Mouse (Mus musculus) left cerebral cortex, adult 9 months (tissue): ENCODE measurements around the gene Olfr1263.

Source experiments
- DNase-seq, 2 experiments: peaks; one replicate each; pipeline ENCODE4 v3.0.0; 2022; ENCODE audit warnings: low spot score in 2 of 2

The Olfr1263 gene

GRCm38 (mm10) chr2:90011831-90012230, at the start of gene Olfr1263:
TSS of gene Olfr1263 (plus strand) at chr2:90012131.
- no peak for DNase-seq

GRCm38 (mm10) chr2:89974184-89974583, 37.7 kb upstream of the Olfr1263 start, which contains the start of gene Olfr1260:
TSS of gene Olfr1260 (plus strand) at chr2:89974340.
- peak in 1 of 2 experiments; percentile 3 for DNase-seq

GRCm38 (mm10) chr2:89977709-89978108, 34.2 kb upstream of the Olfr1263 start:
- no peak for DNase-seq

- no peak for DNase-seq
Measured at GRCm38 (mm10) chr2:89990921-89991320, 21.0 kb upstream of the Olfr1263 start, which contains the start of gene Olfr1261. TSS of gene Olfr1261 (plus strand) at chr2:89991221.

GRCm38 (mm10) chr2:89999845-90000244, 12.1 kb upstream of the Olfr1263 start, which contains the start of gene Olfr1262:
TSS of gene Olfr1262 (plus strand) at chr2:90000145.
- no peak for DNase-seq

GRCm38 (mm10) chr2:90025477-90025876, 13.5 kb downstream of the Olfr1263 start, which contains the start of gene Olfr1264:
TSS of gene Olfr1264 (minus strand) at chr2:90025577.
- no peak for DNase-seq

- no peak for DNase-seq
Measured at GRCm38 (mm10) chr2:90035037-90035436, 23.1 kb downstream of the Olfr1263 start, which contains the start of gene Olfr1265. TSS of gene Olfr1265 (plus strand) at chr2:90035337.

- no peak for DNase-seq
Measured at GRCm38 (mm10) chr2:90063494-90063893, 51.6 kb downstream of the Olfr1263 start, which contains the start of gene Olfr140. TSS of gene Olfr140 (minus strand) at chr2:90063594.
